Mouse (Mus musculus): ENCODE measurements around the gene AI854703.

AI854703 gene

GRCm38 (mm10) chr6:48650041-48650440 is 23.5 kb downstream of the AI854703 start:
- DNase-seq (ENCODE audit: low read depth, low spot score): no peak

DNA sequence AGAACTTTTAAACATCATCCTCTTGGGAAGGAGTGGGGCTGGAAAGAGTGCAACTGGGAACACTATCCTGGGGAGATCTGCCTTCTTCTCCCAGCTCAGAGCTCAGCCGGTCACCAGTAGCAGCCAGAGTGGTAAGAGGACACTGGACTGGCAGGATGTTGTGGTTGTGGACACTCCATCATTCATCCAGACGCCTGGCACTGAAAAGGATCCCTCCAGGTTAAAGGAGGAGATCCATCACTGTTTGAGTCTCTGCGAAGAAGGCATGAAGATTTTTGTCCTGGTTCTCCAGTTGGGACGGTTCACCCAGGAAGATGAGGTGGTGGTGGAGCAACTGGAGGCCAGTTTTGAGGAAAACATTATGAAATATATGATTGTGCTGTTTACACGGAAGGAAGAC is 32.2 kb downstream of the AI854703 start:
- DNase-seq (ENCODE audit: low read depth, low spot score): no peak

GRCm38 (mm10) chr6:48664750-48665149 is 38.2 kb downstream of the AI854703 start:
- no peak for DNase-seq (ENCODE audit: low read depth, low spot score)

- DNase-seq (ENCODE audit: low read depth, low spot score): no peak
Observed at GRCm38 (mm10) chr6:48665471-48665870, 38.9 kb downstream of the AI854703 start.

DNA sequence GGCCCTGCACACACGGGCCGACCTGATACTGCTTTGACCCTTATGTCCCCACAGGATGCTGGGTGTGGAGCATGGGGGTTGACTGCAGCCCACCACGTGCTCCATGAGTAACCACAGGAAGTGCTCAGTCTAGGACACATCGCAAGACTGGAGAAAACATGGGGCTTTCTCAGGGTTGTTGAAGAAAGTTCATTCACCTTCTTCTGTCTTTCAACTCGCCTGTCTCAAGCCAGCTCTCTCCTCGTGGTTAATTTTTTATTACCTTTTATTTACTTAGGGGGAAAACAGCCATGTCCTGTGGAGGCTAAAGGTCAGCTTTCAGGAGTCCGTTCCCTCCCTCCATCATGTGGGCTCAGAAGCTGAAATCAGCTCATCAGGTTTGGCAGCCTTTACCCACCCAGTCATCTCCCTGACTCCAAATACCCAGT is 39.6 kb downstream of the AI854703 start:
- DNase-seq (ENCODE audit: low read depth, low spot score): no peak

- DNase-seq (ENCODE audit: low read depth, low spot score): no peak
Observed at GRCm38 (mm10) chr6:48668022-48668421, 41.5 kb downstream of the AI854703 start.

DNA sequence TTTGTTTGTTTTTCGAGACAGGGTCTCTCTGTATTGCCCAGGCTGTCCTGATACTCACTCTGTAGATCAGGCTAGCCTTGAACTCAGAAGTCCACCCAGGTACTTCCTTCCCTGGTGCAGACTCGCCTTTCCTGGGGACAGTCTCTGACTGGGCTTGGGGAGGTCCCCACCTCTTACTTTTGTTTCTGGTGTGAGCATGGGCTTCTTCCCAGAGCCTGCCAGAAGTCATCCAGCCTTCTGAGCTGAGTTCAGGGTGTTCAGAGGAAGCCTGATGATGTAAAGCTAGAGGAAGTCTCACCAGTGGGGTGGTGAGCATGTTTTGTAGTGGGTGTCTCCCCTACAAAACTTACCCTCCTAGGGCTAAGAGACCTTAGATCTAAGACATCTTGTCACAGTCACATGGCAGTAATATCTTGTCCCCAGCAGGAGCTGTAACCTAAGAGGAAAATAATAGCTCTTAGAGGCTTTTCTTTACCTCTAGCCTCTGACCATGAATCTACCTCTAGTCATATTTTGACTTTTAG is 42.9 kb downstream of the AI854703 start:
- DNase-seq (ENCODE audit: low read depth, low spot score): no peak

GRCm38 (mm10) chr6:48674291-48675058 is 47.9 kb downstream of the AI854703 start:
- no peak for DNase-seq (ENCODE audit: low read depth, low spot score)

DNA sequence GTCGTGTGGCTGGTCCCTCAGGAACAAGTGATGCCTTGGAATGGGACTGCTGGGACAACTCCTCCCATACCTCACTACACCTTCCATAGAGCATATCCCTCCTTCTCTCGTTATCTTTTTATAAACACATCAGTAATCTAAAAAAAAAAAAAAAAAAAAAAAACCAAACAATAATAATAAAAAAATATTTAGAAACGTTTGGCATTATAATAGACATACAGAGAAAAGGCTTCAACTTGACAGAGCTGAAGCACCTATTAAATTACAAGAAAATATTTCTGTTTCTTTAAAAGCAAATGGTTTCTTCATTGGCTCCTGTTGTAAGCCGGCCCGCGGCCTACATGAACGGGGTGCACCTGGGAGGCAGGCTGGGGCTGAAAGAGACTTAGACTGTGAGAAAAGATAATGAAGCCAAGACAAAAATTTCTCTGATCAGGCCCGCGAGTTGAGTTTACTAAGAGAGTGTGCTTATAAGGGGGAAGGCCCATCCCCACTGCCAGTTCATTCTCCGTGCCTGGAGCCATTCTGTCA is 48.9 kb downstream of the AI854703 start:
- no peak for DNase-seq (ENCODE audit: low read depth, low spot score)

DNA sequence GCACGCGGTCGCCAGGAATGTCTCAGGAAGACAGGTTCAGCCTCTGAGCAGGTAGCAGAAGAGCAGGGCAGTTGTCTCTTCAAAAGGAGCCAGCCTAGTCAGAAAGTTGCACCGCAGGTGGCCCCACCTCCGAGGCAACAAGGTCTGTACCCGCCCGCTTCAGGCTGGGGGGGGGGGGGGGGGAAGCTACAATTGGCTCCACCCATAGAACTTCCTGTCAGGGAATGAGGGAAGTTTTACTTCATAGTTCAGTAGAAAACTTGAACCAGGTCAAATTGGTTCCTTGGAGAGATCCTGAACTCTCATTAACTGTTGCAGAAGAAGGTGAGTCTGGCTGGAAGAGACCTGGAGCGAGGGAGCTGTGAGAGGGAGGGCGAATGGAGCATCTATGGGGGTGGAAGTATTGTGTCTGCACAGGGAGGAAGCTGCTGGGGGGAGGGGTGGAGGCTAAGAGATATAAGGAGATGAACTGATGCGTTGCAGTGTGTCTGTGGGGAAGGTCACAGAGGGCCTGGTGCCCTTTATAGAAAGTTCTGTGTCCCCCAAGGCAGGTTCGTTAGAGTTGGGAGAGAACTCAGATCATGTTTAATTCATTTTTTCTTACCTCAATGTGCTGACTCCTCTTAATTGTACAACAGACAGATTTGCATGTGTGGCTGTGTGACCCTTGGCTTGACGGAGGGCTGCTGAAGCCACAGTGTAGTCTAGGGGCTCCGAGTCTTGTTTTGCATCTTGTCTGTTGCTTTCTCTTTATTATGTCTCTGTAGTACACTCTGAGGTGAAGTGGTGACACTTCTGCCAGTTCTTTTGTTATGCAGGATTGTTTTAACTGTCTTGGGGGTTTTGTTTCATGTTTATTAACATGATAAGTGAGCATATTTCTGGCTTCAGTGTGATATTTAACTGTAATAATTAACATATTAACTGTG is 49.6 kb downstream of the AI854703 start, which contains the start of gene Gimap9:
Gimap9 (plus strand) TSS at position 199 of the 929 bp plus-strand sequence.
- DNase-seq (ENCODE audit: low read depth, low spot score): no peak

DNA sequence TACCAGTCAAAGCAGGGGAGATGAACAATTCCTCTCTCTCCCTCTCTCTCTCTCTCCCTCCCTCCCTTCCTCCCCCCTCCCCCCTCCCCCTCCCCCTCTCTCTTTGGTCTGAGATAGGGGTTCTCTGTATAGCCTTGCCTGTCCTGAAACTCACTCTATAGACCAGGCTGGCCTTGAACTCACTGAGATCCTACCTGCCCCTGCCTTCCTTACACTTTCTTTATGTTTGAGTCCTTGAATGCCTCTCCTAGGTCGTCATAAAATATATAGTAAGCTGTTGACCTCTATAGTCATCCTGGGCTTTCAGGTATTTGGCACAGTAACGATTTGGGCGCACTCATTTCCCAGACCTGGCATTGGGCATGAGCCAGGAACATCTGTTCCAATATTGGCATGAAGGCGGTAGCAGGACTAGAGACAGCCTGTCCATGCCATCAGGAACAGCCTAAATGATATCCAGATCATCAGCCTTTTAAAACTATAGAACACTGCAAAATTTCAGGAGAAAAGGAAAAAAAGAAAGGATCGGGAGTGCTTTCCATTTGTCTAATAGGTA is 50.4 kb downstream of the AI854703 start:
- no peak for DNase-seq (ENCODE audit: low read depth, low spot score)

GRCm38 (mm10) chr6:48677492-48678345 is 51.2 kb downstream of the AI854703 start:
- no peak for DNase-seq (ENCODE audit: low read depth, low spot score)

GRCm38 (mm10) chr6:48678391-48678790 is 51.8 kb downstream of the AI854703 start:
- no peak for DNase-seq (ENCODE audit: low read depth, low spot score)

GRCm38 (mm10) chr6:48679701-48680100 is 53.1 kb downstream of the AI854703 start:
- DNase-seq (ENCODE audit: low read depth, low spot score): no peak

- no peak for DNase-seq (ENCODE audit: low read depth, low spot score)
Observed at GRCm38 (mm10) chr6:48680421-48680820, 53.9 kb downstream of the AI854703 start.

DNA sequence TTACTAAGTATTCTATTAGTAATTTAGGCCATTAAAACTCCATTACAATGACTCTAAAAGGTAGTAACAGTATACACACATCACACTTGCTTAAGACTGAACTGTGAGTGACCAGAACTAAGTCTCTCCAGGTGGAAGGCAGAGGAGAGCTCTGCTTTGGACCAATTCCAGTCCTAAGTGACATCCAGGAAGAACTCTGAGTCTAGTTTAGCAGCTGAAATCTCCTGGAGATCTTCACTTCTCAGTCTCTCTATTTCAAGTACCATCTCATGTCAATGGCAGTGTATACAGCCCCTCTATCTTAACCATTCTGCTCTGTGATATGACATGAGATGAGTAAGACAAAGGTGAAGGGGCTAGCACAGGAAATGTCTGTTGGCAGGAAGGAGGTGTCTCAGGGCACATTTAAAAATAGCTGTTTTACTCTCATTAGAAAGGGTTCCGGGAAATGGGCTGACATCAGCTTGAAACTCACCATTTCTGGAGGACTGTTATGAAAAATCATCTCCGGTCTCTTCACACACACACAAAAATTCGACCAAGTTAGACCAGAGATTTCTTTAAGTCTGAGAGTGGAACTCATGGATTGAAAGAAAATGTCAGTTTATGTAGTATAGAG is 55.0 kb downstream of the AI854703 start:
- DNase-seq (ENCODE audit: low read depth, low spot score): no peak

GRCm38 (mm10) chr6:48682271-48682670 is 55.7 kb downstream of the AI854703 start:
- DNase-seq (ENCODE audit: low read depth, low spot score): no peak

Measured in c-Kit-negative CD71-positive TER-119-positive erythroid progenitor cells, embryonic 14.5 days (primary cell).